Mouse (Mus musculus): ENCODE data around the gene Fam117a. TPM values are rescaled to one million over a fixed set of nuclear protein-coding genes. Genes with fewer than 3 reads are reported as not detected.

The Fam117a gene
- total and polyA plus RNA-seq, 3 experiments = 49.9 to 116 TPM; not detected in 1

GRCm38 (mm10) chr11:95393500-95393816 lies 56.6 kb downstream of the Fam117a start:
- no peak for TF ChIP-seq CHD2 (IDR thresholded peaks at IDR 0.05; ENCODE audit: low read length)
- TF ChIP-seq CTCF (IDR thresholded peaks at IDR 0.05 in 2 of 3, conservative IDR thresholded peaks at IDR 0.05 in 1 of 3; ENCODE audit: control insufficient read depth in 1 of 3, insufficient read depth in 1 of 3, low read depth in 2 of 3, low read length in 3 of 3, poor library complexity in 1 of 3, severe bottlenecking in 1 of 3) = no peak
- TF ChIP-seq ZNF384 (IDR thresholded peaks at IDR 0.05; ENCODE audit: low read depth, low read length) = no peak
- no peak for TF ChIP-seq NRF1 (IDR thresholded peaks at IDR 0.05; ENCODE audit: insufficient read depth, low read depth, low read length, poor library complexity, severe bottlenecking)
- no peak for TF ChIP-seq USF1 (IDR thresholded peaks at IDR 0.05; ENCODE audit: low read depth, low read length)
- no peak for TF ChIP-seq ETS1 (IDR thresholded peaks at IDR 0.05; ENCODE audit: low read depth, low read length)
- TF ChIP-seq MAFK (IDR thresholded peaks at IDR 0.05; ENCODE audit: borderline replicate concordance, low read depth, low read length) = no peak
- TF ChIP-seq USF2 (IDR thresholded peaks at IDR 0.05; ENCODE audit: borderline replicate concordance in 1 of 2, insufficient read depth in 1 of 2, low read depth in 1 of 2, low read length in 2 of 2) = no peak
- no peak for TF ChIP-seq HCFC1 (IDR thresholded peaks at IDR 0.05; ENCODE audit: low read depth, low read length)
- no peak for TF ChIP-seq KAT2A (conservative IDR thresholded peaks at IDR 0.05; ENCODE audit: low read depth, low read length)
- TF ChIP-seq ZC3H11A (IDR thresholded peaks at IDR 0.05; ENCODE audit: low read depth, low read length) = no peak
- no peak for TF ChIP-seq GATA1 (IDR thresholded peaks at IDR 0.05; ENCODE audit: low read depth, low read length)
- TF ChIP-seq NELFE (IDR thresholded peaks at IDR 0.05; ENCODE audit: low read depth, low read length) = no peak
- TF ChIP-seq ZKSCAN1 (IDR thresholded peaks at IDR 0.05; ENCODE audit: low read depth, low read length) = no peak
- peaks cover 0 to 2% of the 10 kb centered on the region in 2 experiments; a peak in 2 of 4 replicates for H3K36me3 ChIP-seq (ENCODE audit: control insufficient read depth in 1 of 2, insufficient read depth in 2 of 2, low read length in 2 of 2)

GRCm38 (mm10) chr11:95394112-95394511 lies 57.3 kb downstream of the Fam117a start:
- TF ChIP-seq E2F4 (IDR thresholded peaks at IDR 0.05; ENCODE audit: borderline replicate concordance, low read depth, low read length) (no peak), POLR2AphosphoS5 (IDR thresholded peaks at IDR 0.05; ENCODE audit: borderline replicate concordance, low read depth, low read length) (no peak), ZKSCAN1 (IDR thresholded peaks at IDR 0.05; ENCODE audit: low read depth, low read length) (no peak), KAT2A (conservative IDR thresholded peaks at IDR 0.05; ENCODE audit: low read depth, low read length) (no peak), TCF12 (IDR thresholded peaks at IDR 0.05; ENCODE audit: low read depth, low read length) (no peak)
- DNase-seq (ENCODE audit: low read depth, low spot score) = no peak
- Histone ChIP-seq H3K27me3 (ENCODE audit: control insufficient read depth in 1 of 2, insufficient read depth in 2 of 2, low read length in 2 of 2) (peaks cover under 1 to 2% of the 10 kb centered on the region in 2 experiments; a peak in 2 of 4 replicates), H3K4me3 (ENCODE audit: control insufficient read depth in 1 of 2, insufficient read depth in 1 of 2, low read depth in 2 of 2, low read length in 2 of 2) (no peak overlapping the region), H3K4me1 (ENCODE audit: control insufficient read depth in 1 of 2, insufficient read depth in 2 of 2, low read length in 2 of 2) (no peaks in the 10 kb centered on the region), H3K9me3 (replicated peaks; ENCODE audit: insufficient read depth, low read length) (no peaks in the 10 kb centered on the region), H3K79me2 (ENCODE audit: control insufficient read depth, insufficient read depth, low read length, poor library complexity) (no peaks in the 10 kb centered on the region), H3K36me3 (ENCODE audit: control insufficient read depth in 1 of 2, insufficient read depth in 2 of 2, low read length in 2 of 2) (peaks cover 0 to 2% of the 10 kb centered on the region in 2 experiments; a peak in 2 of 4 replicates), H3K27ac (ENCODE audit: control insufficient read depth, low read depth, low read length) (no peak overlapping the region), H3K9ac (ENCODE audit: control insufficient read depth, low read depth, low read length, poor library complexity, severe bottlenecking) (no peak overlapping the region)

More at GRCm38 (mm10) chr11:95393500-95393816, 56.6 kb downstream of the Fam117a start:
- no peaks in the 10 kb centered on the region for H3K9me3 ChIP-seq (replicated peaks; ENCODE audit: insufficient read depth, low read length)
- no peak overlapping the region for H3K4me3 ChIP-seq (ENCODE audit: control insufficient read depth in 1 of 2, insufficient read depth in 1 of 2, low read depth in 2 of 2, low read length in 2 of 2)
- no peaks in the 10 kb centered on the region for H3K4me1 ChIP-seq (ENCODE audit: control insufficient read depth in 1 of 2, insufficient read depth in 2 of 2, low read length in 2 of 2)
- no peaks in the 10 kb centered on the region for H3K27me3 ChIP-seq (ENCODE audit: control insufficient read depth in 1 of 2, insufficient read depth in 2 of 2, low read length in 2 of 2)
- no peaks in the 10 kb centered on the region for H3K79me2 ChIP-seq (ENCODE audit: control insufficient read depth, insufficient read depth, low read length, poor library complexity)
- DNase-seq (ENCODE audit: low read depth, low spot score) = no peak
- H3K27ac ChIP-seq (ENCODE audit: control insufficient read depth, low read depth, low read length) = no peak overlapping the region
- H3K9ac ChIP-seq (ENCODE audit: control insufficient read depth, low read depth, low read length, poor library complexity, severe bottlenecking) = no peak overlapping the region
